Mouse (Mus musculus): ENCODE data around the gene Col25a1.

Gene Col25a1

GRCm38 (mm10) chr3:130256059-130256458 is 124.8 kb downstream of the Col25a1 start:
- DNase-seq = no peak

- DNase-seq = no peak
Measured at GRCm38 (mm10) chr3:130256610-130257009, 125.3 kb downstream of the Col25a1 start.

DNA sequence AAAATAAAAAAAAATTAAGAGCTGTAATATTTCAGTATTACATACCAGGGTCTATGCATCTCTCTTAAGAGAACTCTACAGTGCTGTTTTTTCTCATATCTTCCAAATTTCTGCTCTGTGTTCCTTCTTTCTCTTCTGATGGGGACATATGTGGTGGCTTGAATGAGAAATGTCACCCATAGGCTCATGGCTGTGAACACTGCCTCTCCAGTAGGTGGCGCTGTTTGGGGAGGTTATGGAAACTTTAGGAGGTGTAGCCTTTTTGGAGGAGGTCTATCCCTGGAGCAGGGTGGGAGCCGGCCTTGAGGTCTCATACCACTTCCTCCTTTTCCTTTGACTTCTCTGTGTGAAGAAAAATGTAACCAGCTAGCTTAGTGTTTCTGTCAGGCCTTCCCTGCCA is 128.4 kb downstream of the Col25a1 start:
- no peak for DNase-seq

DNA sequence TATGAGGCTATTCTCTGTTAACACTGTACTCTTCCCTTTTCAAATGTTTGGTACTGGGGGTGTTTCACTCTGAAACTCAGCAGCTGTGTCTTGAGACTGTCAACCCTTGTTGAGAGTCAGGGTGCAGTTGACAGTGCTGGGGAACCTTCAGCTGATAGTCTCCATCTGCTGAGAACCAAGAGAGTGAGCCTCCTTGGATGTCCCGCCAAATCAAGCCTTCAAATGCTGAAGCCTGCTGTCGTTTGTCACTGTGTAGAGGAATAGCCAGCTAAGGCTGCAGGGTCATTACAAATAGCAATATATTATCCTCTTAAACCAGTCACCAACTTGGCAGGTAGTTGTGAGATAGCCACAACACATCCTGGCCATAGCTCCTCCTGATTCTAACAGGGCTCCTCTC is 129.0 kb downstream of the Col25a1 start:
- DNase-seq = peak; percentile 46 to 63

GRCm38 (mm10) chr3:130265104-130265503 is 133.8 kb downstream of the Col25a1 start:
- DNase-seq = no peak

GRCm38 (mm10) chr3:130270509-130270908 is 139.2 kb downstream of the Col25a1 start:
- DNase-seq = no peak

DNA sequence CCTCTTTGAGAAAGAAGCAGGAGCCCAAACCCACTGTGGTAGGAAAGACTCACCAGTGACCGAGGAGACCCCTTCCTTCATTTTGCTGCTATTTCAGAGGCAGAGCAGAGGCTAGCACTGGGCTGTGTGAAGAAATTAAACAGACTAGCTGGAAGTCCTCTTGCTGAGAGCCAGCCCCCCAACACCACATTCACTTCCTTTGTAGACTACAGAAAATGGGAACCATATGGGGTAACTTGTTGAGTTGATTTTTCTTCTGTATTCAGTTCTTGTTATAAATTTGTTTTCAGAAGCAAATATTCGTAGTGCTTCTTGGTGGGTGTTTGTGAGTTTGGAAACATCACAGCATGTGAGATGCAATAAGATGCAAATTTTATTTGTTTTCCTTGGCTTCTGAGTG is 142.6 kb downstream of the Col25a1 start:
- DNase-seq = no peak

- no peak for DNase-seq
Measured at GRCm38 (mm10) chr3:130278298-130279050, 147.2 kb downstream of the Col25a1 start.

DNA sequence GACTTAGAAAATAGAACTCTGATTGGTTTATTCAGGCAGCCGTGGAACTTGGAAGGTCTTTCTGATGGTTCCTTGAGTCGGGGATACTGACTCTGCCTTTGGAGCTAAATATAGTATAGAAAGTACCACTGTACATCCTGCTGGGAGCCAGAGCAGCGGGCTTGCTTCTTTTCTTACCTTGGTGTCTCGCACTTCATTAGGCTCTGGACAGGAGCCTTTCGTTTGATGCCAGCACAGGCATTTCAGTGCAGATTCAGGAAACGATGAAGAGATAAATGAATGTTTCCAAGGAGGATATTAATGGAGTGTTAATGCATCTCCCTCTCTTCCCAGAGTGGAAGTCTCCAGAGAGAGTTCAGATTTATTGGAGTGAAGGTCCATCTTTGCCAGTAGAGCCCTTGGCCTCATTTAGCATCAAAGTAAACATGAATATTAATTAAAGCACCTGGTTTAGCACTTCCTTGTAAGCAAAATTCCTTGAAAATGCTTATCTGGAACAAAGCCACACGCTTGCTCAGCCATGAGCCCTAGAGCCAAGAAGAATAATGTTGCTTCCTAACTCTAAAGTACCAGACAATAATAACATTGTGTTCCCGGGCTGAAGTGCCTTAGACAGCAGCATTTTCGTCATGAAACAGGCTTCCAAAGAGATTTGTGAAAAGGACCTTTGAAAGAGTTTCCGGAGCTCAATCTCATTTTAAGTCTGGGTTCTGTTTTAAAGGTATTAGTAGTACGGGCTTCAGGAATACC is 151.9 kb downstream of the Col25a1 start:
- no peak for DNase-seq

- DNase-seq = no peak
Measured at GRCm38 (mm10) chr3:130288102-130288501, 156.8 kb downstream of the Col25a1 start.

GRCm38 (mm10) chr3:130288756-130289155 is 157.5 kb downstream of the Col25a1 start:
- DNase-seq = no peak

DNA sequence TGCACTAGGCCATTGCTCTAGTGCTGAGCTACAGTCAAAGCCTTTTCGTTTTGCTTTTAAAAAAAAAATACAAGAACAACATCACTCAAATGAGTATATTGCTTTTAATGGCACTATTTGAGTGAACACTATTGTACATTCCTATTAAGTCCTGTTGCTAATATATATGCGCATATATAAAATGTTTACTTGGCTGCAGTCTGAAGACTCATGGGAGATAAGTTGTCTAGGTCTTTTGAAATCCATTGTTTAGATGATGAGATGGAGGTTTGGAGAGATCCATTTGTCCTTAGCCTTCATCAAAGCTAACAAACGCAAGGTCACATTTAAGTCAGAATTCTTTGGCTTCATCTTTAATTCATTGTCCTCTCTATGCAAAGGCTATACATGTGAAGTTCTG is 157.9 kb downstream of the Col25a1 start:
- no peak for DNase-seq

DNA sequence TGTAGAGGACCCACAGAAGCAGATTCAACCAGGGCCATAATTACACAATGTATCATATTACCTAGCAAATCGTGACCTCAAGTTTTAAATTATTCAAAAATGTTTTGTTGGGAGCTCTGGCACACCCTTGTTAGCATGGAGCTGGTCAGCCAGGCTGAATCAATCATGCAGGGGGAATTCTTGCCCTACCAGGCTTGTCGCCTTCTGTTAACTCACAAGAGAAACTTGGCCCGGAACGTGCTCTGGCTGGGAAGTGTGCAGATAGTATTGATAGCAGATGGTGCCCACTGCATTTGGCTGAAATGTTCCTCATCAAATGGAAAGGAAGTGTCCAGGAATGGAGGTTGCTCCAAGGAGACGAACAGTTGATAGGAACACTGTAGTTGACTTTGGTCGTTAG is 158.9 kb downstream of the Col25a1 start:
- DNase-seq = peak; percentile 10 to 23

DNA sequence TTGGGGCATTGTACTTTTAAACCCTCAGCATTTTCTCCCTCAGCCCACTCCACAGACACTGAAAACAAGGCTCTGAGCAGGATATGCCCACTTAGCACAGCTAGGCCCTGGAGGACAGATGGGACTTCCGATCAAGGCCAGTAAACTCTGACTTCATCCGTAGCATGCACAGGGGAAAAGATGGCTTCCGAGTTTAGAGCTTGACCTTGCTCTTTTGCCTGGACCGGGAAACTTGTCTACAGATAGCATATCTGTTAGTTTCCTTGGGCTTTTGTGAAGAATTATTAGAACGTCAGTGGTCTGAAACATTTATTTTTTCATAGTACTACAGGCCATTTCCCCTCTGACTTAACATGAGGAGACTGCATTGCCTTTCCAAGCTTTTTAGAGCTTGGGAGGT is 159.4 kb downstream of the Col25a1 start:
- DNase-seq = no peak

- DNase-seq = no peak
Measured at GRCm38 (mm10) chr3:130291926-130292325, 160.6 kb downstream of the Col25a1 start.

- no peak for DNase-seq
Measured at GRCm38 (mm10) chr3:130300530-130300929, 169.2 kb downstream of the Col25a1 start.

DNA sequence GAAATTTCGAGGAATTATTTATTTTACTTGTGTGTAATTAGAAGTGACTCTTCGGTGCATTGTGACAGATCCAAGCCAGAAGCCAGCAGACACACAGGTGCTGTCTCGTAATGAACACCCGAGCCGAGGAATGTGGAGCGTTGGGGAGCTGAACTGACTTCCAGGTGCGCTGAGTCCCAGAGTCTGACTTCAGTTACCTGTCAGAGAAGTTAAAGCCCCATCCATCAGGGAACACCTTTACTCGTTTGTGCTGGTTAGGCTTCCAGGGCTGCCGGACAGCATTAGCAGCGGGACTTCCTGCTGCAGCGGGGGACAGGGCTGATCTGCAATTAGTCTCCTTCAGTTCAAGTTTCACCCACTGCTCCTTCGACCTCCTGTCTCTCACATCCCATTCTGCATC is 172.3 kb downstream of the Col25a1 start:
- DNase-seq = peak in 1 of 2 experiments; percentile 15

GRCm38 (mm10) chr3:130304827-130305226 is 173.5 kb downstream of the Col25a1 start:
- no peak for DNase-seq

DNA sequence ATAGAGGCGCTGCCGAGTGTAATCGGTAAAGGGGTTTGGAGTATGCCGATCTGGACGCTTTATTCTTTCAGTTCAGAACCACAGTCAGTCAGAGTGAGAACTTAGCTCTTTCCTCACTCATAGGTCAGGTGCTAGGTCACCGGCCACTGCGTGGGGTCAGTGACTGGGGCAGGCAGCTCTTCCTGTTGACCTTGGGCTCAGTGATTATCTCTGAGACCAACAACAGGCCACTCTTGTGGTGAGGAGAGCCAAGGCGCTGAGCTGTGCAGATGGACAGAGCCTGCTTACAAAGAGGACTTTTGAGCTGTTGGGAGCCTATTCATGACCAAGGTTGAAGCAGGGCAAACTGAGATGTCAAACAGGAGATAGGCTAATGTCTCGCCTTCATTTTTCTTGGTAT is 174.4 kb downstream of the Col25a1 start:
- no peak for DNase-seq

- DNase-seq = no peak
Measured at GRCm38 (mm10) chr3:130309277-130309676, 178.0 kb downstream of the Col25a1 start.

DNA sequence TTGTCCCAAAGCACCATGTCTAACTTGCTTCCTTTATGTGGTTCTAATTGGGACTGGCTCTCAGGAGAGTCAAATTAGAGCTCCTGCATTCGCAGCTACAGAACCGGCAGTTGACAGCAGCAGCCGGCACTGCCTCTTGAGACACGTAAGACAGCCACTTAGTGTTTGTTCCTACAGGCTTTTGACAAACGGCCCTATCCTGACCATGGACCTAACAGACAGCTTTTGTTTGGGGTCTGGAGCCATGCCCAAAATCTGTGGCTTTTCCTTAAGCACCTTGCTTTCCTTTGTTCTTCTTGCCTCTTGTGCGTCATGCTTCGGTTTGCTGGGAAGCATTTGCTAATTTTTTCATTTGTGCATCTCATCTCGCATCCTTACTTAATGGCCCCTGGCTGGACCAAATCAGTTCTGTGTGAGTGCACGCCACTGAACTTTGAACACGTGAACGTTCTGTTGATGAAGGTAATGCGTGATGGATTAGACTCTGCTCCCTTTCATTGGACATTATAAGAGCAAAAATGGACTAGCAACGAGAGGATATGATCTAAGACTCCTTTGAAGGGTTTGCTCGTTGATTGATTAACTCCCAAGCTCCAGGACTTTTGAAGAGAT is 179.5 kb downstream of the Col25a1 start:
- DNase-seq = peak; percentile 31 to 54

- DNase-seq = no peak
Measured at GRCm38 (mm10) chr3:130313246-130313645, 181.9 kb downstream of the Col25a1 start.

- DNase-seq = no peak
Measured at GRCm38 (mm10) chr3:130327039-130328015, 196.0 kb downstream of the Col25a1 start.

Measured in kidney, postnatal 4 days (tissue).